Mouse (Mus musculus): ENCODE data around the gene Selenow. TPM values are rescaled to one million over a fixed set of nuclear protein-coding genes. Genes with fewer than 3 reads are reported as not detected.

Selenow gene
- polyA plus RNA-seq (2015; fragmentation: Nextera tagmentation; extraction: Ambion mirVana): 235 and 256 TPM in 2 replicates

DNA sequence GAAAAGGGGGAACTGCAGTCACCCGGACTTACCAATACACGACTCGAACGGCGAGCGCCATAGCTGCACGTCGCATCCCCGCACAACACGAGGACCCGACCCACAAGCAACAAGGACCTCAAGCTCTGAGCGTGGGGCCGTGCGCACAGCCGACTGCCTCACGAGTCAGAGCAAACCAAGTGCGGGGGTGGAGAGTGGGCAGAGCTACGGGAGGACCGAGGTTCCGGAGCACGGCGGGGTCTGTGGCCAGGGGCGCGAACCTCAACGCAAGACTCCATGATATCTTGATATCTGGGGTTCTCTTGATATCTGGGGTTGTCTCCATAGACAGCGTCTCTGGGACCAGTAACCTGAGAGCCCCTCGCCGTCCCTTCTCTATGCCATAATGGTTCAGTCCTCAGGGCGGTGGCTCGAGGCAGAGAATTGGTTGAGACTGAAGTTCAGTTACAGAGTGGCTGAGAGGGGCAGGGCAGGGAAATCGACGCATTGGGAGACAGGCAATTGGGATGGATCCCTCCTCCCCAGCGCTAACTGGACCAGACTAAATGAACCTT lies at the start of gene Selenow:
Gene Selenow (minus strand): TSS at position 183 of the 554 bp plus-strand sequence.
- H3K4me2 ChIP-seq (ENCODE audit: low read depth, low read length): peak within 1 kb of the TSS; percentile 83
- peak within 1 kb of the TSS; percentile 76 for H3K9ac ChIP-seq (ENCODE audit: low read depth, low read length)
- H3K9me3 ChIP-seq (replicated peaks; ENCODE audit: control insufficient read depth, low read length): no peaks in the 10 kb centered on the region
- H3K27me3 ChIP-seq (ENCODE audit: control insufficient read depth, insufficient read depth, low read depth, low read length): no peaks in the 10 kb centered on the region
- WGBS (ENCODE audit: insufficient replicate concordance): 0% methylated on average over 33 of the region's 33 CpGs
- H3K4me3 ChIP-seq (ENCODE audit: low read depth, low read length): peak within 1 kb of the TSS; percentile 75
- no peaks in the 10 kb centered on the region for H3K36me3 ChIP-seq (ENCODE audit: control insufficient read depth, insufficient read depth)
- H3K27ac ChIP-seq (ENCODE audit: low read length): peak within 1 kb of the TSS; percentile 66
- ATAC-seq (ENCODE audit: low read depth): peak; percentile 98
- H3K4me1 ChIP-seq (ENCODE audit: control insufficient read depth, low read depth, low read length): peaks cover 30% of the 10 kb centered on the region

DNA sequence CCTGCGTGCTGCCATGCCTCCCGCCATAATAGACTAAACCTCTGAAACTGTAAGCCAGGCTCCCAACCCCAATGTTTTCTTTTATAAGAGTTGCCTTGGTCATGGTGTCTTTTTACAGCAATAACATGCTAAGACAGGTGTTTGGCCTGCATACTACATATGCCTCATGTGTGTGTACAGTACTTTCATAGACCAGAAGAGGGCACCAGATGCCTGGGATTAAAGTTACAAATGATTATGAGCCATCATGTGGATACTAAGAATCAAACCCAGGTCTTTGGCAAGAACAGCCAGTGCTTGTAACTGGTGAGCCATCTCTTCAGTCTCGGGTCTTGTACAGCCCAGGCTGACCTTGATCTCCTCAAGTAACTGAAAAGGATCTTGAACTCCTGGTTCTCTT lies 47.5 kb upstream of the Selenow start:
- ATAC-seq (ENCODE audit: low read depth): no peak

GRCm38 (mm10) chr7:15968322-15968721 lies 46.1 kb upstream of the Selenow start:
- H3K4me2 ChIP-seq (ENCODE audit: low read depth, low read length): no peak overlapping the region
- 0 out of 2 replicates have a peak, but pooled peaks cover 3% of the 10 kb centered on the region for H3K27me3 ChIP-seq (ENCODE audit: control insufficient read depth, insufficient read depth, low read depth, low read length)
- H3K9ac ChIP-seq (ENCODE audit: low read depth, low read length): no peak overlapping the region
- WGBS (ENCODE audit: insufficient replicate concordance): 73% methylated on average over 8 of the region's 8 CpGs
- H3K9me3 ChIP-seq (replicated peaks; ENCODE audit: control insufficient read depth, low read length): no peaks in the 10 kb centered on the region
- H3K4me3 ChIP-seq (ENCODE audit: low read depth, low read length): no peak overlapping the region
- H3K36me3 ChIP-seq (ENCODE audit: control insufficient read depth, insufficient read depth): peaks cover 11% of the 10 kb centered on the region
- no peak overlapping the region for H3K27ac ChIP-seq (ENCODE audit: low read length)
- peaks cover 9% of the 10 kb centered on the region for H3K4me1 ChIP-seq (ENCODE audit: control insufficient read depth, low read depth, low read length)
- ATAC-seq (ENCODE audit: low read depth): no peak

More for the DNA sequence above, 47.5 kb upstream of the Selenow start:
- Histone ChIP-seq H3K4me3 (ENCODE audit: low read depth, low read length) (no peak overlapping the region), H3K9me3 (replicated peaks; ENCODE audit: control insufficient read depth, low read length) (no peaks in the 10 kb centered on the region), H3K4me2 (ENCODE audit: low read depth, low read length) (no peak overlapping the region), H3K36me3 (ENCODE audit: control insufficient read depth, insufficient read depth) (peaks cover 20% of the 10 kb centered on the region), H3K27me3 (ENCODE audit: control insufficient read depth, insufficient read depth, low read depth, low read length) (0 out of 2 replicates have a peak, but pooled peaks cover 3% of the 10 kb centered on the region), H3K9ac (ENCODE audit: low read depth, low read length) (no peak overlapping the region), H3K27ac (ENCODE audit: low read length) (no peak overlapping the region), H3K4me1 (ENCODE audit: control insufficient read depth, low read depth, low read length) (peaks cover 5% of the 10 kb centered on the region)
- 60% methylated on average over 3 of the region's 3 CpGs for WGBS (ENCODE audit: insufficient replicate concordance)

DNA sequence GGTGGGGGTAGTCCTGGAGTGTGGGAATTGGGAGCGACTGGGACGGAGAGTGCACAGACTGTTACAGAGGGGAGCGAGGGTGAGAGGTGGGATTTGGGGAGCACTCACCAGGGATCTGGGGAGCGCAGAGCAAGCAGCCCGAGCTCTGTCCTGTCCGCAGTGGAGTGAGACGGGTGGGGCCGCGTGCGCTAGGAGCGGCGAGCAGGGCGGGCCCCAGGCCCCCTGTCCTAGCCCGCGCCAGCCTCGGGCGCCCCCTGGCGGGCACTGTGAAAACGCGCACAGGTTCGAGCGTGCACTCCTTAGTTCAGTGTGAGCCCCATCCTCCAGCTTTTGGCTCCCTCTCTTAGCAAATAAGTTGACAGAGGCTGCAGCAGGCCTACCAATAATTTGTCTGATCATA lies 45.1 kb upstream of the Selenow start, which contains the start of gene Ehd2:
Gene Ehd2 (minus strand): TSS at position 256 of the 400 bp plus-strand sequence.
- 2% methylated on average over 22 of the region's 22 CpGs for WGBS (ENCODE audit: insufficient replicate concordance)
- Histone ChIP-seq H3K4me1 (ENCODE audit: control insufficient read depth, low read depth, low read length) (peaks cover 9% of the 10 kb centered on the region), H3K27me3 (ENCODE audit: control insufficient read depth, insufficient read depth, low read depth, low read length) (0 out of 2 replicates have a peak, but pooled peaks cover 3% of the 10 kb centered on the region), H3K4me3 (ENCODE audit: low read depth, low read length) (peak within 1 kb of the TSS; percentile 46), H3K36me3 (ENCODE audit: control insufficient read depth, insufficient read depth) (peaks cover 9% of the 10 kb centered on the region), H3K27ac (ENCODE audit: low read length) (no peak within 1 kb of the TSS), H3K4me2 (ENCODE audit: low read depth, low read length) (peak within 1 kb of the TSS; percentile 66), H3K9me3 (replicated peaks; ENCODE audit: control insufficient read depth, low read length) (no peaks in the 10 kb centered on the region), H3K9ac (ENCODE audit: low read depth, low read length) (peak within 1 kb of the TSS; percentile 35)
- ATAC-seq (ENCODE audit: low read depth): peak; percentile 85

GRCm38 (mm10) chr7:15966489-15966888 lies 44.3 kb upstream of the Selenow start:
- ATAC-seq (ENCODE audit: low read depth): no peak
- no peaks in the 10 kb centered on the region for H3K9me3 ChIP-seq (replicated peaks; ENCODE audit: control insufficient read depth, low read length)
- H3K9ac ChIP-seq (ENCODE audit: low read depth, low read length): no peak overlapping the region
- H3K36me3 ChIP-seq (ENCODE audit: control insufficient read depth, insufficient read depth): peaks cover under 1% of the 10 kb centered on the region; the same call in 1 of the 2 replicates
- peaks cover 9% of the 10 kb centered on the region for H3K4me1 ChIP-seq (ENCODE audit: control insufficient read depth, low read depth, low read length)
- 35% methylated on average over 3 of the region's 3 CpGs for WGBS (ENCODE audit: insufficient replicate concordance)
- H3K27me3 ChIP-seq (ENCODE audit: control insufficient read depth, insufficient read depth, low read depth, low read length): 0 out of 2 replicates have a peak, but pooled peaks cover 3% of the 10 kb centered on the region
- H3K4me2 ChIP-seq (ENCODE audit: low read depth, low read length): no peak overlapping the region
- H3K4me3 ChIP-seq (ENCODE audit: low read depth, low read length): peak overlapping the region; percentile 46; the same call in 1 of the 2 replicates
- no peak overlapping the region for H3K27ac ChIP-seq (ENCODE audit: low read length)

- Histone ChIP-seq H3K4me1 (ENCODE audit: control insufficient read depth, low read depth, low read length) (peaks cover 9% of the 10 kb centered on the region), H3K4me2 (ENCODE audit: low read depth, low read length) (no peak overlapping the region), H3K9me3 (replicated peaks; ENCODE audit: control insufficient read depth, low read length) (no peaks in the 10 kb centered on the region), H3K4me3 (ENCODE audit: low read depth, low read length) (no peak overlapping the region), H3K27me3 (ENCODE audit: control insufficient read depth, insufficient read depth, low read depth, low read length) (0 out of 2 replicates have a peak, but pooled peaks cover 3% of the 10 kb centered on the region), H3K27ac (ENCODE audit: low read length) (no peak overlapping the region), H3K36me3 (ENCODE audit: control insufficient read depth, insufficient read depth) (no peaks in the 10 kb centered on the region), H3K9ac (ENCODE audit: low read depth, low read length) (no peak overlapping the region)
- no peak for ATAC-seq (ENCODE audit: low read depth)
- WGBS (ENCODE audit: insufficient replicate concordance): 61% methylated on average over 32 of the region's 32 CpGs
These were observed 41.8 kb upstream of the Selenow start for GRCm38 (mm10) chr7:15963798-15964652.

DNA sequence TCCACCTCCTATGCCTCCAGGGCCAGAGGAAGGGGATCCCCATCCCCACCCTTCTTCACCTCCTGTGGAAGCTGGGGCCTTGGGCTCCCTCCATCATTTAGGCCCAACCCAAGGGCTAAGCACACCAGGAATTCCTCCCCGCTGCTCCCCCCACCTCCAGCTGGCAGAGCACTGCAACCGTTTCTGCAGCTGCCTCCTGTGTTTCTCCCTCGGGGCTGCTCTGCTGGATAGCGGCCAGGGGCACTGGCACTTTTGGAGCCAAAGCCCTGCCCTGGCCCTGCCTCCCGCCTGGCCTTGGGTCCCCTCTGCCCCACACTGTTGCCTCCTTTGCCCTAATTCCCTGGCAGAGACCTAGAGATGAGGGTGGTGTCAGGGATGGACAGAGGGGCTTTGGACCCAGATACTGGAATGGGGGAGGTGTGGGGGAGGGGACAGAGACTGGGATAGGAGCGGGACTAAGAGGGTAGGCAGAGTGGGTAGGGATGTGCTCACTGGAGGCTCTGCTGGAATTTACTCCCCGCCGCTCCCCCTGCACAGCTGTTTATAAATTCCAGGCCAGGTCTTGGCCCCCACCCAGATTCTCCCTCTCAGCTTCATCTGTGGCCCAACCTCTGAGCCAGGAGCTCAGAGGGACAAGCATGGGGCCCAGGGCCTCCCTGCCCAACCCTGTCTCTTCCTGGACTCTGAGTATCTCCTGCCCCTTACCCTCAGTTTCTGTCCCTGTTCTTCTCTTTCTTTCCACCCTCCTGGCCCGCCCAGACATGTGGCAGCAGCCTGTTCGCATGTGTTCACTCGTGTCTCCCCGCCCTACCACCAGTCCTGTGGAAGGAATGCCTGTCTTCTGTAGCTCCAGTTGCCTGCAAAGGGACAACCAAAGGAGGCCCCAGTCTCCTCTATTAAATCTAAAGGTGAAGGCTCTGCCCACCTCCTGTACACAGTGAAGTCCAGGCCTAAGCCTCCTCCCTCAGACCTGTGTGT lies 40.4 kb upstream of the Selenow start:
- no peaks in the 10 kb centered on the region for H3K36me3 ChIP-seq (ENCODE audit: control insufficient read depth, insufficient read depth)
- no peaks in the 10 kb centered on the region for H3K9me3 ChIP-seq (replicated peaks; ENCODE audit: control insufficient read depth, low read length)
- H3K27me3 ChIP-seq (ENCODE audit: control insufficient read depth, insufficient read depth, low read depth, low read length): 0 out of 2 replicates have a peak, but pooled peaks cover 3% of the 10 kb centered on the region
- peaks cover 9% of the 10 kb centered on the region for H3K4me1 ChIP-seq (ENCODE audit: control insufficient read depth, low read depth, low read length)
- H3K4me3 ChIP-seq (ENCODE audit: low read depth, low read length): no peak overlapping the region
- H3K9ac ChIP-seq (ENCODE audit: low read depth, low read length): no peak overlapping the region
- H3K4me2 ChIP-seq (ENCODE audit: low read depth, low read length): no peak overlapping the region
- 58% methylated on average over 12 of the region's 12 CpGs for WGBS (ENCODE audit: insufficient replicate concordance)
- 0 out of 2 replicates have a peak overlapping the region, but pooled peaks have one; percentile 12 for H3K27ac ChIP-seq (ENCODE audit: low read length)
- ATAC-seq (ENCODE audit: low read depth): 0 out of 2 replicates have a peak, but pooled peaks have one; percentile 20

- no peak for ATAC-seq (ENCODE audit: low read depth)
- no peak overlapping the region for H3K4me3 ChIP-seq (ENCODE audit: low read depth, low read length)
- 0 out of 2 replicates have a peak, but pooled peaks cover 3% of the 10 kb centered on the region for H3K27me3 ChIP-seq (ENCODE audit: control insufficient read depth, insufficient read depth, low read depth, low read length)
- H3K9me3 ChIP-seq (replicated peaks; ENCODE audit: control insufficient read depth, low read length): no peaks in the 10 kb centered on the region
- no peak overlapping the region for H3K4me2 ChIP-seq (ENCODE audit: low read depth, low read length)
- WGBS (ENCODE audit: insufficient replicate concordance): 74% methylated on average over 7 of the region's 7 CpGs
- H3K9ac ChIP-seq (ENCODE audit: low read depth, low read length): no peak overlapping the region
- H3K27ac ChIP-seq (ENCODE audit: low read length): no peak overlapping the region
- peaks cover 6% of the 10 kb centered on the region for H3K4me1 ChIP-seq (ENCODE audit: control insufficient read depth, low read depth, low read length)
- H3K36me3 ChIP-seq (ENCODE audit: control insufficient read depth, insufficient read depth): no peaks in the 10 kb centered on the region
These were observed 39.6 kb upstream of the Selenow start for GRCm38 (mm10) chr7:15961798-15962197.
